Mouse (Mus musculus): ENCODE results near the gene Stra6. TPM values are rescaled to one million over a fixed set of nuclear protein-coding genes. Genes with fewer than 3 reads are reported as not detected.

The Stra6 gene
- total RNA-seq (2012; rRNA removed), result 3.1 and 4.5 TPM in 2 replicates

GRCm38 (mm10) chr9:58063531-58063930 is at the start of gene Stra6:
Gene Stra6, plus strand, starts transcription at chr9:58063788.
- Histone ChIP-seq H3K4me3 (ENCODE audit: insufficient read depth in 1 of 2, low read depth in 1 of 2, low read length in 2 of 2, poor library complexity in 1 of 2, severe bottlenecking in 1 of 2) (no peak within 1 kb of the TSS), H3K9ac (ENCODE audit: insufficient read depth, low read depth, low read length, poor library complexity, severe bottlenecking) (no peak within 1 kb of the TSS), H3K9me3 (ENCODE audit: control insufficient read depth, insufficient read depth, low read depth, low read length) (no peaks in the 10 kb centered on the region), H3K36me3 (ENCODE audit: control insufficient read depth, insufficient read depth, low read length, poor library complexity, severe bottlenecking) (no peaks in the 10 kb centered on the region), H3K27ac (ENCODE audit: insufficient read depth, low read depth, low read length, poor library complexity, severe bottlenecking) (no peak within 1 kb of the TSS), H3K4me1 (ENCODE audit: control insufficient read depth in 2 of 2, insufficient read depth in 2 of 2, low read length in 2 of 2, poor library complexity in 1 of 2) (peaks cover 0 to 5% of the 10 kb centered on the region in 2 experiments; a peak in 1 of 4 replicates)
- no peak for DNase-seq (ENCODE audit: low read depth, low spot score)
- in situ Hi-C loops (cut with MboI; ENCODE audit: low sequenced_read_pairs in 2 of 2, unreplicated experiment in 2 of 2), result no loop called here
- no peak for TF ChIP-seq ZC3H11A (IDR thresholded peaks at IDR 0.05; ENCODE audit: borderline replicate concordance, low read depth, low read length)
- TF ChIP-seq HCFC1 (IDR thresholded peaks at IDR 0.05; ENCODE audit: borderline replicate concordance, insufficient read depth, low read length), result no peak
- no peak for TF ChIP-seq MAFK (IDR thresholded peaks at IDR 0.05; ENCODE audit: insufficient read depth, low read depth, low read length)
- TF ChIP-seq ZNF384 (IDR thresholded peaks at IDR 0.05; ENCODE audit: low read depth, low read length), result no peak
- TF ChIP-seq CHD2 (IDR thresholded peaks at IDR 0.05; ENCODE audit: low read depth, low read length), result no peak

- Histone ChIP-seq H3K4me3 (ENCODE audit: insufficient read depth in 1 of 2, low read depth in 1 of 2, low read length in 2 of 2, poor library complexity in 1 of 2, severe bottlenecking in 1 of 2) (no peak overlapping the region), H3K9ac (ENCODE audit: insufficient read depth, low read depth, low read length, poor library complexity, severe bottlenecking) (no peak overlapping the region), H3K36me3 (ENCODE audit: control insufficient read depth, insufficient read depth, low read length, poor library complexity, severe bottlenecking) (no peaks in the 10 kb centered on the region), H3K4me1 (ENCODE audit: control insufficient read depth in 2 of 2, insufficient read depth in 2 of 2, low read length in 2 of 2, poor library complexity in 1 of 2) (peaks cover 16 to 23% of the 10 kb centered on the region in 2 experiments), H3K9me3 (ENCODE audit: control insufficient read depth, insufficient read depth, low read depth, low read length) (no peaks in the 10 kb centered on the region), H3K27ac (ENCODE audit: insufficient read depth, low read depth, low read length, poor library complexity, severe bottlenecking) (no peak overlapping the region)
- in situ Hi-C loops (cut with MboI; ENCODE audit: low sequenced_read_pairs in 2 of 2, unreplicated experiment in 2 of 2), result no loop called here
- TF ChIP-seq MAFK (IDR thresholded peaks at IDR 0.05; ENCODE audit: insufficient read depth, low read depth, low read length), result no peak
- no peak for TF ChIP-seq ZC3H11A (IDR thresholded peaks at IDR 0.05; ENCODE audit: borderline replicate concordance, low read depth, low read length)
- no peak for TF ChIP-seq ZNF384 (IDR thresholded peaks at IDR 0.05; ENCODE audit: low read depth, low read length)
- TF ChIP-seq CHD2 (IDR thresholded peaks at IDR 0.05; ENCODE audit: low read depth, low read length), result no peak
- TF ChIP-seq HCFC1 (IDR thresholded peaks at IDR 0.05; ENCODE audit: borderline replicate concordance, insufficient read depth, low read length), result no peak
- no peak for DNase-seq (ENCODE audit: low read depth, low spot score)
Observed at GRCm38 (mm10) chr9:58014393-58015160, 49.0 kb upstream of the Stra6 start.

- H3K9me3 ChIP-seq (ENCODE audit: control insufficient read depth, insufficient read depth, low read depth, low read length), result no peaks in the 10 kb centered on the region
- no peak overlapping the region for H3K9ac ChIP-seq (ENCODE audit: insufficient read depth, low read depth, low read length, poor library complexity, severe bottlenecking)
- DNase-seq (ENCODE audit: low read depth, low spot score), result no peak
- TF ChIP-seq CHD2 (IDR thresholded peaks at IDR 0.05; ENCODE audit: low read depth, low read length), result no peak
- TF ChIP-seq MAFK (IDR thresholded peaks at IDR 0.05; ENCODE audit: insufficient read depth, low read depth, low read length), result no peak
- TF ChIP-seq HCFC1 (IDR thresholded peaks at IDR 0.05; ENCODE audit: borderline replicate concordance, insufficient read depth, low read length), result no peak
- TF ChIP-seq ZC3H11A (IDR thresholded peaks at IDR 0.05; ENCODE audit: borderline replicate concordance, low read depth, low read length), result no peak
- no peak for TF ChIP-seq ZNF384 (IDR thresholded peaks at IDR 0.05; ENCODE audit: low read depth, low read length)
- H3K4me1 ChIP-seq (ENCODE audit: control insufficient read depth in 2 of 2, insufficient read depth in 2 of 2, low read length in 2 of 2, poor library complexity in 1 of 2), result peaks cover 16 to 21% of the 10 kb centered on the region in 2 experiments
- no peak overlapping the region for H3K27ac ChIP-seq (ENCODE audit: insufficient read depth, low read depth, low read length, poor library complexity, severe bottlenecking)
- in situ Hi-C loops (cut with MboI; ENCODE audit: low sequenced_read_pairs in 2 of 2, unreplicated experiment in 2 of 2), result no loop called here
- no peaks in the 10 kb centered on the region for H3K36me3 ChIP-seq (ENCODE audit: control insufficient read depth, insufficient read depth, low read length, poor library complexity, severe bottlenecking)
- no peak overlapping the region for H3K4me3 ChIP-seq (ENCODE audit: insufficient read depth in 1 of 2, low read depth in 1 of 2, low read length in 2 of 2, poor library complexity in 1 of 2, severe bottlenecking in 1 of 2)
Observed at GRCm38 (mm10) chr9:58015856-58016255, 47.7 kb upstream of the Stra6 start.

- TF ChIP-seq ZNF384 (IDR thresholded peaks at IDR 0.05; ENCODE audit: low read depth, low read length), result no peak
- no peak for TF ChIP-seq ZC3H11A (IDR thresholded peaks at IDR 0.05; ENCODE audit: borderline replicate concordance, low read depth, low read length)
- no peak for TF ChIP-seq MAFK (IDR thresholded peaks at IDR 0.05; ENCODE audit: insufficient read depth, low read depth, low read length)
- no peak for TF ChIP-seq HCFC1 (IDR thresholded peaks at IDR 0.05; ENCODE audit: borderline replicate concordance, insufficient read depth, low read length)
- no peak for TF ChIP-seq CHD2 (IDR thresholded peaks at IDR 0.05; ENCODE audit: low read depth, low read length)
- Histone ChIP-seq H3K4me3 (ENCODE audit: insufficient read depth in 1 of 2, low read depth in 1 of 2, low read length in 2 of 2, poor library complexity in 1 of 2, severe bottlenecking in 1 of 2) (no peak overlapping the region), H3K36me3 (ENCODE audit: control insufficient read depth, insufficient read depth, low read length, poor library complexity, severe bottlenecking) (no peaks in the 10 kb centered on the region), H3K4me1 (ENCODE audit: control insufficient read depth in 2 of 2, insufficient read depth in 2 of 2, low read length in 2 of 2, poor library complexity in 1 of 2) (peaks cover 10 to 14% of the 10 kb centered on the region in 2 experiments), H3K9ac (ENCODE audit: insufficient read depth, low read depth, low read length, poor library complexity, severe bottlenecking) (no peak overlapping the region), H3K27ac (ENCODE audit: insufficient read depth, low read depth, low read length, poor library complexity, severe bottlenecking) (no peak overlapping the region), H3K9me3 (ENCODE audit: control insufficient read depth, insufficient read depth, low read depth, low read length) (no peaks in the 10 kb centered on the region)
- no peak for DNase-seq (ENCODE audit: low read depth, low spot score)
- in situ Hi-C loops (cut with MboI; ENCODE audit: low sequenced_read_pairs in 2 of 2, unreplicated experiment in 2 of 2), result no loop called here
Observed at GRCm38 (mm10) chr9:58016962-58017361, 46.6 kb upstream of the Stra6 start.

All from ES-E14 (cell line).